Mouse (Mus musculus) embryo, embryonic 11 days (tissue): Measurements from ENCODE around the gene Litaf.
"Not testable (repeated sequence)": the region's sequence is repeated elsewhere in the genome, so short reads cannot be mapped to it uniquely, and the experiment has no call there.

Source experiments
- DNase-seq: peaks from one replicate; pipeline ENCODE4 v3.0.0-alpha.2; 2015

Gene Litaf

GRCm38 (mm10) chr16:11021403-11022112 is 44.4 kb downstream of the Litaf start:
- peak; percentile 25 for DNase-seq

GRCm38 (mm10) chr16:11017807-11018595 is 48.0 kb downstream of the Litaf start:
- no peak for DNase-seq

GRCm38 (mm10) chr16:11016353-11016752 is 49.6 kb downstream of the Litaf start:
- DNase-seq: no peak

- DNase-seq: no peak
Measured at GRCm38 (mm10) chr16:11014407-11014806, 51.5 kb downstream of the Litaf start.

- DNase-seq: not testable (repeated sequence)
Measured at GRCm38 (mm10) chr16:11013464-11014147, 52.4 kb downstream of the Litaf start.

- peak; percentile 55 for DNase-seq
Measured at GRCm38 (mm10) chr16:11012571-11013463, 53.1 kb downstream of the Litaf start.

- DNase-seq: no peak
Measured at GRCm38 (mm10) chr16:11011939-11012338, 54.0 kb downstream of the Litaf start.

- no peak for DNase-seq
Measured at GRCm38 (mm10) chr16:11011206-11011605, 54.8 kb downstream of the Litaf start.

- no peak for DNase-seq
Measured at GRCm38 (mm10) chr16:11010270-11010669, 55.7 kb downstream of the Litaf start.

GRCm38 (mm10) chr16:11008162-11008991 is 57.6 kb downstream of the Litaf start:
- DNase-seq: peak; percentile 92

GRCm38 (mm10) chr16:11006100-11006499 is 59.9 kb downstream of the Litaf start:
- DNase-seq: no peak

GRCm38 (mm10) chr16:11001703-11002659 is 64.0 kb downstream of the Litaf start:
- no peak for DNase-seq

GRCm38 (mm10) chr16:10999809-11000208 is 66.1 kb downstream of the Litaf start:
- DNase-seq: no peak

GRCm38 (mm10) chr16:10998224-10998623 is 67.7 kb downstream of the Litaf start:
- no peak for DNase-seq

GRCm38 (mm10) chr16:10996576-10996975 is 69.4 kb downstream of the Litaf start:
- no peak for DNase-seq

GRCm38 (mm10) chr16:10993032-10993744 is 72.8 kb downstream of the Litaf start:
- peak; percentile 96 for DNase-seq

- DNase-seq: peak; percentile 76
Measured at GRCm38 (mm10) chr16:10992090-10993031, 73.6 kb downstream of the Litaf start.

- DNase-seq: no peak
Measured at GRCm38 (mm10) chr16:10991737-10992089, 74.2 kb downstream of the Litaf start.

GRCm38 (mm10) chr16:10990763-10991162 is 75.2 kb downstream of the Litaf start:
- no peak for DNase-seq
